Comparison of ENCODE assay signal across 8 mouse cellular contexts in genomic region chr2:128412352-128412751, GRCm38 (mm10).
DNase-seq lines count a peak whose midpoint lies in the region; ATAC-seq lines count a peak whose summit lies in the region.

No protein-coding gene starts in this region.

- ATAC-seq in kidney, embryonic 16.5 days (ENCODE audit: low FRiP score, low TSS enrichment) = peak; percentile 14
- peak; percentile 19; the same call in 1 of the 2 replicates for ATAC-seq in liver, embryonic 16.5 days (ENCODE audit: low read depth)

- H3K4me2 ChIP-seq in kidney, embryonic 16.5 days (replicated peaks; ENCODE audit: low read depth, low read length) = no peak overlapping the region
- no peak overlapping the region for H3K4me2 ChIP-seq in liver, embryonic 16.5 days (ENCODE audit: low read depth, low read length)

- H3K27ac ChIP-seq in kidney, embryonic 16.5 days (ENCODE audit: low read length) = no peak overlapping the region
- H3K27ac ChIP-seq in liver, embryonic 16.5 days (ENCODE audit: low read length) = no peak overlapping the region

- no peak overlapping the region for H3K4me3 ChIP-seq in kidney, embryonic 16.5 days (ENCODE audit: low read length)
- H3K4me3 ChIP-seq in liver, embryonic 16.5 days (ENCODE audit: low read depth, low read length) = no peak overlapping the region

- H3K27me3 ChIP-seq in kidney, embryonic 16.5 days (ENCODE audit: insufficient read depth, low read length) = no peaks in the 10 kb centered on the region
- no peaks in the 10 kb centered on the region for H3K27me3 ChIP-seq in liver, embryonic 16.5 days (ENCODE audit: control insufficient read depth, insufficient read depth, low read depth, low read length)

- 10% methylated on average over 10 of the region's 10 CpGs for WGBS in kidney, embryonic 16.5 days
- 11% methylated on average over 10 of the region's 10 CpGs for WGBS in liver, embryonic 16.5 days (ENCODE audit: insufficient replicate concordance)

- H3K36me3 ChIP-seq in kidney, embryonic 16.5 days (ENCODE audit: insufficient read depth, low read length) = no peaks in the 10 kb centered on the region
- no peaks in the 10 kb centered on the region for H3K36me3 ChIP-seq in liver, embryonic 16.5 days (ENCODE audit: control insufficient read depth, insufficient read depth)

- peaks cover 17% of the 10 kb centered on the region; the same call in 1 of the 2 replicates for H3K4me1 ChIP-seq in kidney, embryonic 16.5 days (ENCODE audit: insufficient read depth, low read length)
- H3K4me1 ChIP-seq in liver, embryonic 16.5 days (ENCODE audit: control insufficient read depth, low read depth, low read length) = no peaks in the 10 kb centered on the region

- peak; percentile 19 for DNase-seq in ovary, adult 18-20 months (ENCODE audit: low spot score)
- no peak for DNase-seq in ovary, postnatal 10 days (ENCODE audit: low spot score)
- peak; percentile 67 to 77 for DNase-seq in adrenal gland, postnatal 36 days
- DNase-seq in frontal cortex, postnatal 25 days (ENCODE audit: low spot score in 2 of 2) = peak; percentile 21 to 31
- DNase-seq in right cerebral cortex, adult 18-20 months = peak; percentile 23
- DNase-seq in urinary bladder, postnatal 4 days (ENCODE audit: low spot score in 2 of 2) = peak; percentile 48 to 72

- H3K9ac ChIP-seq in kidney, embryonic 16.5 days (replicated peaks; ENCODE audit: low read length) = no peak overlapping the region
- no peak overlapping the region for H3K9ac ChIP-seq in liver, embryonic 16.5 days (ENCODE audit: low read depth, low read length)

- H3K9me3 ChIP-seq in kidney, embryonic 16.5 days (ENCODE audit: low read length) = no peaks in the 10 kb centered on the region
- no peaks in the 10 kb centered on the region for H3K9me3 ChIP-seq in liver, embryonic 16.5 days (replicated peaks; ENCODE audit: control insufficient read depth, low read length)
